In the genomic region with DNA sequence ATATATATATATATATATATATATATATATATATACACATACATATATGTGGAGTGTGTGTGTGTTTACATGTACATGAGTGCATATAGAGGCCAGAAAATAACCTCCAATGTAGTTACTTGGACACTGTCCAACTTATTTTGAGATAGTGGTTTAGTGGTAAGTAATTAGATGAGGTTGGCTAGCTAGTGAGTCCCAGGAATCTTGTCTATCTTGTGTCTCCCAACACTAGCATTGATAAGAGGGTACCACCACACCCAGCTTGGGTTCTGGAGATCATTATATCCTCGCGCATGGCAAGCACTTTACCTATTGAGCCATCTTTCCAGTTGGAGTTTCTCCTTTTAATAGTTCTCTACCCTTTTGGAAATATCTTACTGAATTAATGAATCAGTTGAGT, we compare ENCODE assay signal across 21 mouse cellular contexts.
"Had no signal": no experiment of that assay in that cellular context is flagged by ENCODE, and none has a peak within 500 bp of the region (broad histone marks: within the 10 kb centered on the region; RNA-seq: fewer than 3 reads in every experiment).

No protein-coding gene starts in this region.

- H3K9ac ChIP-seq: liver, postnatal 0 days; lung, embryonic 15.5 days; midbrain, embryonic 13.5 days; midbrain, embryonic 15.5 days; neural tube, embryonic 13.5 days; neural tube, embryonic 15.5 days had no signal

- H3K4me2 ChIP-seq: lung, embryonic 15.5 days; midbrain, embryonic 11.5 days; midbrain, embryonic 13.5 days; midbrain, embryonic 15.5 days; neural tube, embryonic 13.5 days; neural tube, embryonic 15.5 days had no signal

- H3K4me3 ChIP-seq: lung, embryonic 15.5 days; megakaryocyte, embryonic 14.5 days; midbrain, embryonic 13.5 days; midbrain, embryonic 15.5 days; neural tube, embryonic 13.5 days; neural tube, embryonic 15.5 days had no signal

- DNase-seq: liver, postnatal 0 days; lung, adult 2 months; lung, postnatal 14 days; lung, postnatal 36 days; retina, postnatal 1 day; right cerebral cortex, adult 18-20 months; right cerebral cortex, postnatal 25 days; right cerebral cortex, postnatal 4 days; spleen, adult 18-20 months; thymus, adult 18-20 months; thymus, postnatal 14 days; thymus, postnatal 36 days had no signal

- H3K27me3 ChIP-seq: lung, embryonic 15.5 days; megakaryocyte, embryonic 14.5 days; midbrain, embryonic 13.5 days; midbrain, embryonic 15.5 days; neural tube, embryonic 13.5 days; neural tube, embryonic 15.5 days had no signal

- H3K9me3 ChIP-seq: lung, embryonic 15.5 days; megakaryocyte, embryonic 14.5 days; midbrain, embryonic 13.5 days; midbrain, embryonic 15.5 days; neural tube, embryonic 13.5 days; neural tube, embryonic 15.5 days had no signal

- H3K36me3 ChIP-seq: lung, embryonic 15.5 days; midbrain, embryonic 15.5 days had no signal

- H3K27ac ChIP-seq: lung, embryonic 15.5 days; macrophage; midbrain, embryonic 13.5 days; midbrain, embryonic 15.5 days; neural tube, embryonic 13.5 days; neural tube, embryonic 15.5 days had no signal

- H3K4me1 ChIP-seq: lung, embryonic 15.5 days; midbrain, embryonic 13.5 days; midbrain, embryonic 15.5 days; neural tube, embryonic 13.5 days; neural tube, embryonic 15.5 days had no signal

- ATAC-seq: liver, postnatal 0 days; lung, postnatal 0 days; midbrain, embryonic 13.5 days; midbrain, embryonic 15.5 days had no signal
